Mouse (Mus musculus) heart, adult 2 months (tissue): ENCODE data around the gene Kcnh1. TPM values are rescaled to one million over a fixed set of nuclear protein-coding genes. Genes with fewer than 3 reads are reported as not detected.

Experiments
- DNase-seq, 2 experiments: peaks; one replicate each; pipeline ENCODE4 v3.0.0; 2021
- H3K27ac ChIP-seq: fragments of 200-600 bp; 2 replicates; pipeline ENCODE4 v1.8.1; 2022
- H3K27me3 ChIP-seq: fragments of 200-500 bp; 2 replicates; pipeline ENCODE4 v1.6.1; 2012; ENCODE audit warnings: mild to moderate bottlenecking, low read length, inconsistent platforms, mixed read lengths; ENCODE audit not compliant: control insufficient read depth, insufficient read depth
- H3K36me3 ChIP-seq: fragments of 200-500 bp; 2 replicates; pipeline ENCODE4 v1.6.1; 2012; ENCODE audit warnings: low read length, inconsistent platforms; ENCODE audit not compliant: control insufficient read depth, insufficient read depth
- H3K4me1 ChIP-seq: fragments of 200-500 bp; 2 replicates; pipeline ENCODE4 v1.6.1; 2011; ENCODE audit warnings: low read length; ENCODE audit not compliant: control insufficient read depth, insufficient read depth
- H3K4me3 ChIP-seq: fragments of 200-600 bp; 2 replicates; pipeline ENCODE4 v1.8.1; 2022
- H3K79me2 ChIP-seq: fragments of 200-500 bp; replicated peaks from 2 replicates; pipeline ENCODE4 v1.6.1; 2012; ENCODE audit warnings: mild to moderate bottlenecking, inconsistent platforms, low read length, moderate library complexity, mixed read lengths; ENCODE audit not compliant: control insufficient read depth, insufficient read depth
- H3K9ac ChIP-seq: fragments of 200-500 bp; 2 replicates; pipeline ENCODE4 v1.6.1; 2012; ENCODE audit warnings: low read depth, mild to moderate bottlenecking, control low read depth, inconsistent platforms, low read length, mixed read lengths
- CTCF ChIP-seq: fragments of 200-600 bp; IDR thresholded peaks from 2 replicates; pipeline ENCODE4 v1.8.1; 2022; ENCODE audit warnings: antibody characterized with exemption, mild to moderate bottlenecking, moderate library complexity
- EP300 ChIP-seq: fragments of 200-500 bp; IDR thresholded peaks from 2 replicates; pipeline ENCODE4 v1.6.1; 2011; ENCODE audit warnings: low read depth, low read length, control low read depth; ENCODE audit not compliant: insufficient read depth
- POLR2A ChIP-seq: fragments of 200-500 bp; IDR thresholded peaks from 2 replicates; pipeline ENCODE4 v1.6.1; 2011; ENCODE audit warnings: mild to moderate bottlenecking, low read depth, low read length, control low read depth; ENCODE audit not compliant: insufficient read depth
- WGBS: fragments of 180-500 bp; shearing (Covaris S2); methylation state at CpG from one replicate; pipeline ENCODE4 v1.1.7; 2018; 5-methylcytosine and 5-hydroxymethylcytosine counted together
- intact Hi-C: fragments of 180-260 bp; cut with DNase I; formaldehyde crosslinking; loops from one replicate; pipeline ENCODE4 v1.15.1; 2025
- polyA plus RNA-seq: library from polyadenylated mRNA; depleted of rRNA; stranded (reverse); fragments of >200 nt; gene quantifications from 2 replicates; pipeline ENCODE4 v1.2.3, GENCODE M21; 2012
- total RNA-seq, 2 experiments: library from RNA; stranded (reverse); gene quantifications; 2 replicates each; pipeline ENCODE4 v1.2.3; 2021

The Kcnh1 gene
- total and polyA plus RNA-seq, 3 experiments: 0.05 to 0.09 (median 0.06) TPM

GRCm38 (mm10) chr1:192336029-192336428, 145.5 kb downstream of the Kcnh1 start:
- DNase-seq: no peak
- intact Hi-C loops: no loop called here
- H3K79me2 ChIP-seq: no peaks in the 10 kb centered on the region
- no peak overlapping the region for H3K9ac ChIP-seq
- H3K4me3 ChIP-seq: no peak overlapping the region
- H3K27me3 ChIP-seq: no peaks in the 10 kb centered on the region
- H3K27ac ChIP-seq: no peak overlapping the region
- no peaks in the 10 kb centered on the region for H3K36me3 ChIP-seq
- 81% methylated on average over 5 of the region's 5 CpGs for WGBS
- H3K4me1 ChIP-seq: no peaks in the 10 kb centered on the region
- TF ChIP-seq POLR2A: no peak
- no peak for TF ChIP-seq EP300
- TF ChIP-seq CTCF: no peak

GRCm38 (mm10) chr1:192339361-192340077, 148.9 kb downstream of the Kcnh1 start:
- Histone ChIP-seq H3K4me1 (no peaks in the 10 kb centered on the region), H3K36me3 (no peaks in the 10 kb centered on the region), H3K9ac (no peak overlapping the region), H3K27ac (no peak overlapping the region), H3K79me2 (no peaks in the 10 kb centered on the region), H3K27me3 (no peaks in the 10 kb centered on the region), H3K4me3 (no peak overlapping the region)
- 76% methylated on average over 9 of the region's 9 CpGs for WGBS
- DNase-seq: no peak
- TF ChIP-seq CTCF (no peak), POLR2A (no peak), EP300 (no peak)
- intact Hi-C loops: no loop called here

DNA sequence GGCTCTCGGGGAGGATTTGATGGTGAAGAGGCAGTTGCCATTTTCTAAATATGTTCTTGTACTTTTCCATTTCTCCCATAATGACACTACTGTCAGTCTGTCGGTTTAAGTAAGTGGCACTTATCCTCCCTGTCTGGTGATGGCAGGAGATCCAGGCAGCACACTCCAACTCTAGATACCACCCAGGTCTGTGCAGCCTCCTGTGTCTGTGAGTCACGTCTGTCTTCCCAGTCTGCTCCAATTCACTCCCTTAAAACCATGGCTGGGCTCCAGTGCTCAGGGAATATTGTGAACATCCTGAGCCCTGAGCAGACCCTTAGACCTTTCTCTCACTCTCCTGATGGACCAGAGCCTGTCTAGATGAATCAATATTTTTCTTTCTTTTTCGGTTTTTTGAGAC, 151.2 kb downstream of the Kcnh1 start:
- Histone ChIP-seq H3K79me2 (no peaks in the 10 kb centered on the region), H3K27ac (no peak overlapping the region), H3K27me3 (no peaks in the 10 kb centered on the region), H3K9ac (no peak overlapping the region), H3K4me3 (no peak overlapping the region), H3K4me1 (no peaks in the 10 kb centered on the region), H3K36me3 (no peaks in the 10 kb centered on the region)
- intact Hi-C loops: no loop called here
- no peak for DNase-seq
- no peak for TF ChIP-seq EP300
- TF ChIP-seq CTCF: no peak
- no peak for TF ChIP-seq POLR2A
- WGBS: 62% methylated on average over 4 of the region's 4 CpGs

DNA sequence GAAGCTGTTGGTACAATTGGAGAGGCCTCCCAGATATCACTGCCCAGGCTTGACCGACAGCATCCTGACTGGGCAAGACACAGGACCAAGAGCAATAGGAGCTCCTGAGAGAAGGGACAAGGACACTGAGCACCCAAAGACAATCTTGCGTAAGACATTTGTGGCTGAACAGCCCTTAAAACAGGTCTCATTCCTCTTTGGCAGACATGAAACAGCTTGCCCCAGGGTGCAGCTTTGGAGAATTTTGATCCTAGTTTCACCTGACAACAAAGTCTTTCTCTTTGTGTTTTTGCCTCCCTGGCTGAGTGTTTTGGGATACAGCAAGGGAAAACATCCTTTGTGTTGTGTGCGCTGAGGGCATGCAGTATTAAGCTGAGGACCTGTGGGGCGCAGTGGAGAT, 153.4 kb downstream of the Kcnh1 start:
- H3K27me3 ChIP-seq: no peaks in the 10 kb centered on the region
- no peaks in the 10 kb centered on the region for H3K79me2 ChIP-seq
- no peak for DNase-seq
- H3K36me3 ChIP-seq: no peaks in the 10 kb centered on the region
- no peak overlapping the region for H3K4me3 ChIP-seq
- intact Hi-C loops: no loop called here
- WGBS: 90% methylated on average over 4 of the region's 4 CpGs
- no peak overlapping the region for H3K27ac ChIP-seq
- H3K9ac ChIP-seq: no peak overlapping the region
- H3K4me1 ChIP-seq: no peaks in the 10 kb centered on the region
- TF ChIP-seq CTCF: no peak
- no peak for TF ChIP-seq EP300
- TF ChIP-seq POLR2A: no peak

DNA sequence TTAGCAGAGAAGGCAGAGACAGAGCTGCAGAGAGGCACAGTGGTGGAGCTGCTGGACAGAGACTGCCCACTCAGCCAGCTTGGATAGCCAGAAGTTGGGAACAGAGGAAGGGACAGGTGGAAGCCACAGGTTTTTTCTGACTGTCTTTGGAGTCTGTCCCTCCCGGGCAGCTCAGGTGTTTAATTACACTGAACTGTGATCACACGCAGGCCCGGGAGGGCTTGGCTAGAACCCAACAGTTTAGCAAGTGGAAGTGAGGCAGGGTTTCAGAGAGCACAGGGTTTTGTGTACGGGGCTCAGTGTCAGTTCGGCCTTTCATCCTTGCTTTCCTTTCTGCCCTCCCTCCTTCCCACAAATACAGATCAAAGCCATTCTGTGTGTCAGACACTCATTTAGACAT, 156.8 kb downstream of the Kcnh1 start:
- no peak overlapping the region for H3K4me3 ChIP-seq
- WGBS: 65% methylated on average over 5 of the region's 5 CpGs
- H3K79me2 ChIP-seq: no peaks in the 10 kb centered on the region
- no peak for TF ChIP-seq EP300
- TF ChIP-seq CTCF: no peak
- TF ChIP-seq POLR2A: no peak
- intact Hi-C loops: no loop called here
- H3K36me3 ChIP-seq: no peaks in the 10 kb centered on the region
- H3K9ac ChIP-seq: no peak overlapping the region
- H3K4me1 ChIP-seq: no peaks in the 10 kb centered on the region
- no peaks in the 10 kb centered on the region for H3K27me3 ChIP-seq
- H3K27ac ChIP-seq: no peak overlapping the region
- DNase-seq: no peak

GRCm38 (mm10) chr1:192356231-192356630, 165.7 kb downstream of the Kcnh1 start:
- Histone ChIP-seq H3K27ac (no peak overlapping the region), H3K4me1 (no peaks in the 10 kb centered on the region), H3K4me3 (no peak overlapping the region), H3K27me3 (0 out of 2 replicates have a peak, but pooled peaks cover 2% of the 10 kb centered on the region), H3K36me3 (no peaks in the 10 kb centered on the region), H3K9ac (no peak overlapping the region), H3K79me2 (no peaks in the 10 kb centered on the region)
- intact Hi-C loops: no loop called here
- TF ChIP-seq POLR2A (no peak), CTCF (no peak), EP300 (no peak)
- DNase-seq: no peak
- 86% methylated on average over 3 of the region's 3 CpGs for WGBS
